Mouse (Mus musculus): ENCODE measurements around the gene Cmtm6.

Cmtm6 gene

GRCm38 (mm10) chr9:114798845-114799244 lies 67.9 kb downstream of the Cmtm6 start:
- no peak for DNase-seq (ENCODE audit: low spot score in 2 of 2)
